Mouse (Mus musculus) stomach, embryonic 15.5 days (tissue): ENCODE results near the gene Llgl2. TPM values are rescaled to one million over a fixed set of nuclear protein-coding genes. Genes with fewer than 3 reads are reported as not detected.

Experiments used
- ATAC-seq: fragments of 200-750 bp; cut with Nextera tagmentation; 2 replicates; pipeline ENCODE4 v1.8.0; 2017; ENCODE audit warnings: low read depth, moderate number of reproducible peaks, moderate TSS enrichment; ENCODE audit not compliant: insufficient read depth, low FRiP score
- H3K27ac ChIP-seq: fragments of 300-500 bp; sonication (generic); 2 replicates; pipeline ENCODE4 v1.5.1; 2015; ENCODE audit warnings: mild to moderate bottlenecking, inconsistent platforms
- H3K27me3 ChIP-seq: fragments of 300-500 bp; sonication (generic); replicated peaks from 2 replicates; pipeline ENCODE4 v1.6.1; 2015; ENCODE audit warnings: inconsistent platforms
- H3K36me3 ChIP-seq: fragments of 300-500 bp; sonication (generic); 2 replicates; pipeline ENCODE4 v1.6.1; 2015; ENCODE audit warnings: inconsistent platforms
- H3K4me1 ChIP-seq: fragments of 300-500 bp; sonication (generic); 2 replicates; pipeline ENCODE4 v1.6.1; 2015; ENCODE audit warnings: inconsistent platforms
- H3K4me2 ChIP-seq: fragments of 300-500 bp; sonication (generic); 2 replicates; pipeline ENCODE4 v1.6.1; 2015; ENCODE audit warnings: mild to moderate bottlenecking, inconsistent platforms
- H3K4me3 ChIP-seq: fragments of 300-500 bp; sonication (generic); replicated peaks from 2 replicates; pipeline ENCODE4 v1.5.1; 2015; ENCODE audit warnings: inconsistent platforms
- H3K9ac ChIP-seq: fragments of 300-500 bp; sonication (generic); 2 replicates; pipeline ENCODE4 v1.6.1; 2015; ENCODE audit warnings: inconsistent platforms
- H3K9me3 ChIP-seq: fragments of 300-500 bp; sonication (generic); 2 replicates; pipeline ENCODE4 v1.6.1; 2016; ENCODE audit warnings: inconsistent platforms
- WGBS: fragments of 180-500 bp; shearing (Covaris S2); methylation state at CpG from one replicate; pipeline ENCODE4 v1.1.7; 2015; 5-methylcytosine and 5-hydroxymethylcytosine counted together
- polyA plus RNA-seq: library from polyadenylated mRNA; unstranded; fragments of >200 nt; fragmentation: Nextera tagmentation; extraction: Ambion mirVana; gene quantifications from 2 replicates; pipeline ENCODE4 v1.2.1, GENCODE M21; 2015

Gene Llgl2
- polyA plus RNA-seq, 1 experiment from 2014 or later: 61.5 TPM

DNA sequence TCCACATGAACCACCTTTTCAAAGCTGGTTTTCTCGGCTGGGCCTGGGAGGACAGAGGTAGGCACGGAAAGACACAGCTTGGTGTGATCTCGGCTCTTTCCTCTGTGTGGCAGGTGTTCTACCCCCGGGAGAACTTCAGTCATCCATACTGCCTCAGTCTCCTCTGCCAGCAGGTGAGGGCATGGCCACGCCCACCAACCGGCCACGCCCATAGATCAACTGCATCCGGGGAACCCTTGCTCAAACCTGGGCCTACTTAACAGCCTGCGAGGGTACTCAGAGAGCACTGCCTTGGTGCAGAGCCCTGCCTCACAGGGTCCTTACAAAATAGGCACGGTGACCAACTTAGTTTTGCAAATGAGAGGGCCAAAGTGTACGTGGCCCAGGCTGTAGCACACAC, 61.4 kb downstream of the Llgl2 start:
- Histone ChIP-seq H3K9me3 (no peaks in the 10 kb centered on the region), H3K36me3 (no peaks in the 10 kb centered on the region), H3K9ac (no peak overlapping the region), H3K4me1 (no peaks in the 10 kb centered on the region), H3K4me3 (no peak overlapping the region), H3K27ac (no peak overlapping the region), H3K27me3 (0 out of 2 replicates have a peak, but pooled peaks cover 3% of the 10 kb centered on the region), H3K4me2 (no peak overlapping the region)
- WGBS: 73% methylated on average over 11 of the region's 11 CpGs
- no peak for ATAC-seq

DNA sequence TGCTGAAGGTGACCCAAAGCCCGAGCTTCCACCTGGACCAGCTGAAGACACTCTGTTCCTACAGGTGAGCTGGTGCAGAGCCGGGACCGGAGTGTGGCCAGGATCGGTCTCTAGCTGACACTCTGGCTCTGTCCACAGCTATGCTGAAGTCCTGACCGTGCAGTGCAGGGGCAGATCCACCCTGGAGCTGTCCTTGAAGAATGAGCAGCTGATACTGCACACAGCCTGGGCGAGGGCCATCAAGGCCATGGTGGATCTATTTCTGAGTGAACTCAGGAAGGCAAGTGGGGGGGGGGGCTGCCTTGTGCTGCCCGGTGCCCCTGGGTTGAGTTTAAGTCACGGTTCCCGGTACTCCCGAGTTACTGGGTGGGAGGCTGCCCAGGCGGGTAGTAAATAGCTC, 62.6 kb downstream of the Llgl2 start:
- H3K9ac ChIP-seq: no peak overlapping the region
- H3K4me1 ChIP-seq: no peaks in the 10 kb centered on the region
- no peak overlapping the region for H3K4me2 ChIP-seq
- ATAC-seq: no peak
- 0 out of 2 replicates have a peak, but pooled peaks cover 3% of the 10 kb centered on the region for H3K27me3 ChIP-seq
- WGBS: 83% methylated on average over 11 of the region's 11 CpGs
- H3K27ac ChIP-seq: no peak overlapping the region
- H3K36me3 ChIP-seq: no peaks in the 10 kb centered on the region
- no peaks in the 10 kb centered on the region for H3K9me3 ChIP-seq
- H3K4me3 ChIP-seq: no peak overlapping the region

DNA sequence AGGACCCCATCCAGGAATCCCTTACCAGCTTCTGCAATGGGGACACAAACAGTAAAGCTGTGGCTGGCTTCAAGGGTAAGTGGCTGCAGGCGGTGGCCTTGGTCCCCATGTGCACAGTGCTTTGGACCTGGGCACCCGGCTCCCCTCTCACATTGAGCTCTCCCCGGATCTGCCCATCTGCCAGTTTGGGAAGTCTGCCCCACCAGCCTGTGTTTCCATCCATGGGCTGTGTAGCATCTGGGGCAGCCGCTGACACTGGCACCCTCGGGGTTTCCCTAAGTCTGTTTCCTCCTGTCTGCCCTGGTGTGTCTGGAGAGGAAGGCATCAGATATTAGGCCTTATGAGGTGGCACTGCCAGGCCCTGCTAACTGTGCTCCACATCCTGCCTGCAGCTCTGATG, 64.2 kb downstream of the Llgl2 start:
- H3K9me3 ChIP-seq: no peaks in the 10 kb centered on the region
- H3K27ac ChIP-seq: no peak overlapping the region
- 83% methylated on average over 5 of the region's 5 CpGs for WGBS
- no peaks in the 10 kb centered on the region for H3K4me1 ChIP-seq
- no peak overlapping the region for H3K4me2 ChIP-seq
- no peak overlapping the region for H3K4me3 ChIP-seq
- H3K9ac ChIP-seq: no peak overlapping the region
- 0 out of 2 replicates have a peak, but pooled peaks cover under 1% of the 10 kb centered on the region for H3K27me3 ChIP-seq
- peaks cover 2% of the 10 kb centered on the region; the same call in 1 of the 2 replicates for H3K36me3 ChIP-seq
- no peak for ATAC-seq

DNA sequence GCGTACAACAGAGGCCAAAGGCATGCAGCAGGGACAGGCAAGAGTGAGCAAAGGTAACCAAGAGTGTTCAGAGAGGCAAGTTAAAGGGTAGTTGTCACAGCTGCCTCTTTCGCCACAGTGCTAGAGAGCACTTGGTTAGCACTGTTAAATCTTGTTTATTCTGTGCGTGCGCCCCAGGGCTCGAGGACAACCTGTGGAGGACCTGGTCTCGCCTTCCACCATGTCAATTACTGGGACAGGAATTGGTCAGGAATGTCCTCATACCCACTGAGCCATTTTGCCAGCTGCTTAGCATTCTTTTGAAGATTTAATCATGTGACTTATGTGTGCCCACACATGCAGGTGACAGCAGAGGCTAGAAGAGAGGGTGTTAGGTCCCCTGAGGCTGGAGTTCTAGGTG, 65.3 kb downstream of the Llgl2 start:
- Histone ChIP-seq H3K4me1 (no peaks in the 10 kb centered on the region), H3K9me3 (no peaks in the 10 kb centered on the region), H3K27ac (no peak overlapping the region), H3K4me3 (no peak overlapping the region), H3K36me3 (peaks cover 4% of the 10 kb centered on the region), H3K9ac (no peak overlapping the region), H3K27me3 (no peaks in the 10 kb centered on the region), H3K4me2 (no peak overlapping the region)
- 76% methylated on average over 6 of the region's 6 CpGs for WGBS
- ATAC-seq: no peak

DNA sequence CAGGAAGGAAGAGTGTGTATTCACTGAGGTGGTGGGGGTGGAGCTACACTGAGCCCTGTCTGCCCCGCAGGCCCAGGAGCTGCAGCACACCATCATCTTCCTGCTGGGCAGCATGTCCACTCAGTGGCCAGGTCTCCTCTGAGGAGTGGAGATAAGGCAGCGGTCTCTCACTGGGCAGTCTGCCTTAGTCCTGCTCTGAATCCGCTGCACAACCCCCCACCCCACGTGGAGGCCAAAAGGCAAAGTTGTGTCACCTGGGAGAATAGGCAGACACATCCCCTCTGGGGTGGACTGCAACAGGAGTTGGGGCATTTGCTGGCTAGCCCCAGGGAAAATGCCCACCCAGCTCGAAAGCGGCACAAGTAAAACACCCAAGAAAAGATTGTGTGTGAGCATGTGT, 68.4 kb downstream of the Llgl2 start:
- no peak for ATAC-seq

DNA sequence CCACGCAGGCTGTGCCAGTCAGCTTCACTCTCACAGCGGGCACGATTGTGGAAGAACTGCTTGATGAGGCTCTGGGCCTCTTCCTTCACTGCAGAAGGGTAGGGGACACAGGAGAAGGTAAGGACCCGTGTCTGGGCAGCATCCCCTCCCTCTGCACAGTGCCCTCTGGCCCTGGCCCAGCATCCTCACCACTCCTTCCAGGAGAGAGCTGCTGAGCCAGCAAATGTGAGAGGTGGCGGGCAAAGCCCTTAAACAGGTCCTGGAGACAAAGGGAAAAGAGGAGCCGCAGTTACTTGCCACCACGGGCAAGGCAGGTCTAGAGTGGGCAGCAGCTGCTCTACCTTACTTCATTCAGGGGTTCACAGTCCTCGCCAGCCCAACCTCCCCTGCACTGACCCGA, 69.2 kb downstream of the Llgl2 start:
- Histone ChIP-seq H3K4me1 (no peaks in the 10 kb centered on the region), H3K4me3 (no peak overlapping the region), H3K36me3 (peaks cover 4% of the 10 kb centered on the region), H3K9me3 (no peaks in the 10 kb centered on the region), H3K4me2 (no peak overlapping the region), H3K27me3 (no peaks in the 10 kb centered on the region), H3K9ac (no peak overlapping the region), H3K27ac (no peak overlapping the region)
- 91% methylated on average over 9 of the region's 9 CpGs for WGBS
- no peak for ATAC-seq

More for the DNA sequence above, 68.4 kb downstream of the Llgl2 start:
- no peaks in the 10 kb centered on the region for H3K9me3 ChIP-seq
- 61% methylated on average over 6 of the region's 6 CpGs for WGBS
- no peaks in the 10 kb centered on the region for H3K27me3 ChIP-seq
- no peak overlapping the region for H3K4me2 ChIP-seq
- no peak overlapping the region for H3K27ac ChIP-seq
- peaks cover 4% of the 10 kb centered on the region for H3K36me3 ChIP-seq
- H3K9ac ChIP-seq: no peak overlapping the region
- no peaks in the 10 kb centered on the region for H3K4me1 ChIP-seq
- no peak overlapping the region for H3K4me3 ChIP-seq

DNA sequence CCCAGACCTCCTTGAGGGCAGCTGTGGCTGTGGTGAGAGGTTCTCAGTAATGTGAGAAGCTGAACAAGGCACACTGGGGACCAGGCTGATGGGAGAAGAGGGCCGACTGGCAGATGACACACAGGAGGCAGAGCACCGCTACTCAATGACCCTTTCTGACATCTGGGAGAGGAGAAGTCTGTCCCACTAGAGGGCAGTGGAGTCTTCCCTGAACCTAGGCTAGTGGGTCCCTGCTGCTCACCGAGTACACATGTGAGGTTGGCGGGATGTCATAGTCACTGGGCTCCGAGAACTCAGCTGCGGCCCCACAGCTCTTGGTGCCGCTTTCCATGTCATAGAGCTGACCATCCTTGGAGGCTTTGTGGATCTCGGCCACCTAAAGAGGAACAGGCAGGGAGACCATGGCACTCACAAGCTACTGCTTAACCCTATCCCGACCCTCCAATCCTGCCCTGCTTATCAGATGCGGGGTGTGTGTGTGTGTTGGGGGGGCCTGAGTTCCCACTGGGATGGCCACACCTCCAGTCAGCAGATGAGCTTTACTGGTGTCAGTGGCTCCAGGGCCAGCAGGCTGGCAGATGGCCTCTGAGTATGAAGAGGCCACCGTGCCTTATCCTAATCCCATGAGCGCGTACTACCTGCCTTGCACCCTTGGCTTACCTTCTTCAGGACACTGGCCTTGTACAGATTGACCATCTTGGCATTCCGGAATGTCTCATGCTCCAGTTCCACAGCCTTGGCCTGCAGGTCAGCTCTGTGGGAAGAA, 71.1 kb downstream of the Llgl2 start:
- H3K9ac ChIP-seq: no peak overlapping the region
- no peak for ATAC-seq
- no peaks in the 10 kb centered on the region for H3K9me3 ChIP-seq
- H3K27ac ChIP-seq: no peak overlapping the region
- no peak overlapping the region for H3K4me2 ChIP-seq
- peaks cover 10% of the 10 kb centered on the region for H3K4me1 ChIP-seq
- peaks cover 4% of the 10 kb centered on the region for H3K36me3 ChIP-seq
- 68% methylated on average over 14 of the region's 14 CpGs for WGBS
- H3K27me3 ChIP-seq: no peaks in the 10 kb centered on the region
- H3K4me3 ChIP-seq: no peak overlapping the region

DNA sequence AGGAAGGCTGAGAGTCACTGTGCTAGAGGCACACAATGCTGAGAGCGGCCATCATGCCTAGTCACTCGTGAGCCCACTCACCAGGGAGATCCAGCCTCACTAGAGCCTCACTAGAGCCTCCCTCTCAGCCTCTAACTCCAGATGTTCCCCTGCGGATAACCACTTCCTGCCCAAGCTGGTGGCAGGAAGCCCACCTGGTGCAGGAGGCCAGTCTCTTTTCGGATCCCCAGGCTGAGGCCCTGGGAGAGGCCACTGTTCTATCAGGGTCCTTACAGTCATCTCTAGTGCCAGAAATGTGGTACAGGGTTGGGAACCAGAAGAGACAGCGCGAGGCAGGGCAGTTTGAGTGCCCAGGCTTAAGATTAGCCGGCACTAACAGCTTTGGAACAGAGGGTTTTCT, 74.6 kb downstream of the Llgl2 start:
- Histone ChIP-seq H3K4me2 (no peak overlapping the region), H3K9ac (no peak overlapping the region), H3K27me3 (no peaks in the 10 kb centered on the region), H3K9me3 (no peaks in the 10 kb centered on the region), H3K4me1 (peaks cover 27% of the 10 kb centered on the region), H3K4me3 (no peak overlapping the region), H3K27ac (no peak overlapping the region), H3K36me3 (no peaks in the 10 kb centered on the region; the same call in 1 of the 2 replicates)
- no peak for ATAC-seq
- 79% methylated on average over 7 of the region's 7 CpGs for WGBS

DNA sequence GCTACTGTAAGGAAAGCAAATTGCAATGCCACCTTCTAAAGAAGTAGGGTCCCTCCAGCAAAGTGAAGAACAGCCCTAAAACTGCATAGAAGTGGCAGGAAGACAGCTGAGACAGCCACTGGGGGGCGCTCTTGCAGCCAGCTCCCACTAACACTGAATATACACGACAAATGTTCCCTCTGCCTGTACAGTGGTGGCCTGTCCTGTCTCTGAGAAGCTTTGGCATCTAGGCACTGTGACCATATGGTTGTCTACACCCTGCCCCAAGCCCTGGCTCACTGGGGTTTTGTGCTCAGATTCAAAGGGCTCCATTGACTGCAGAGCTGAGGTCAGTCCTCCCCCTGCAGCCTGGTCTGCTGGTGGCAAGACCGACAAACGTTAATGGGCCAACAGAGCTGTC, 75.0 kb downstream of the Llgl2 start:
- no peaks in the 10 kb centered on the region for H3K27me3 ChIP-seq
- no peaks in the 10 kb centered on the region; the same call in 1 of the 2 replicates for H3K36me3 ChIP-seq
- no peaks in the 10 kb centered on the region for H3K9me3 ChIP-seq
- H3K27ac ChIP-seq: no peak overlapping the region
- 24% methylated on average over 4 of the region's 4 CpGs for WGBS
- no peak overlapping the region for H3K4me2 ChIP-seq
- no peak overlapping the region for H3K9ac ChIP-seq
- ATAC-seq: no peak
- H3K4me3 ChIP-seq: no peak overlapping the region
- peaks cover 31% of the 10 kb centered on the region for H3K4me1 ChIP-seq

DNA sequence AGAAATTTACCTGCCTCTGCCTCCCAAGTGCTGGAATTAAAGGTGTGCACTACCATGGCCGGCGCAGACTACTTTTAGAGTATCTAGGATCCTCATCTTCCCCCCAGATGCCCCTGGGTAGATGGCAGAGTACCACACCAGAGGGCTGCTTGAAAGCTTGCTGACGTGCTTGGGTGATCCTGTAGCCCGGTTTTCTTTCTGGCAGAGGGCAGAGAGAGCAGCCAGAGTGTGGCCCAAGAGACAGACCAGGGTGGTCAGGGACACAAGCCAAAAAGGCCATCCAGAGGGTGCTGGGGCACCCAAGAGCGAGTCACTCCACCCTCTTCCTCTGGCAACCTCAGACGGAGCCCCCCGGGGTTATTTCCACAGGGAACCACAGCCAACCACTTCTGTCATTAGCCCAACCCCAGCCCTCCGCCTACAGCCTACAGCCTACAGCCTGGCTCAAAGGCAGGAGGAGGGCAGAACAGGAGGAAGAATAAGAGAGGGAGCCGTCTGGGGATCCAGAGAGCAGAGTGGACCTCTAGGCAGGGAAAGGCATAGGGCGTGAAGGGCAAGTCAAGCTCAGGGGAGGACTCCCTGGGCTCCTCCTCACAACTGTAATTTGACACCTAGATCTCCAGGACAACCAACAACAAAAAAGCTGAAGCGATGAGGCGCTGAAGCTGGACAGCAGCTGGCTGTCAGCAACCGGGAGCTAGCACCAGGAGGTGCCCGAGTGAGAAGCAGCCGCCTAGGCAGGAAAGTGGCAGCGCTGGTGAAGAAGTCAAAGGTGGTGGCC, 75.8 kb downstream of the Llgl2 start, which contains the start of gene Smim5:
TSS of gene Smim5 (plus strand) at position 481 of the 781 bp plus-strand sequence.
- no peak within 1 kb of the TSS for H3K9ac ChIP-seq
- no peaks in the 10 kb centered on the region for H3K36me3 ChIP-seq
- WGBS: 29% methylated on average over 16 of the region's 16 CpGs
- ATAC-seq: peak; percentile 52
- no peaks in the 10 kb centered on the region for H3K9me3 ChIP-seq
- H3K4me2 ChIP-seq: no peak within 1 kb of the TSS
- peak within 1 kb of the TSS; percentile 40; the same call in 1 of the 2 replicates for H3K27ac ChIP-seq
- no peaks in the 10 kb centered on the region for H3K27me3 ChIP-seq
- peaks cover 39% of the 10 kb centered on the region for H3K4me1 ChIP-seq
- H3K4me3 ChIP-seq: no peak within 1 kb of the TSS

DNA sequence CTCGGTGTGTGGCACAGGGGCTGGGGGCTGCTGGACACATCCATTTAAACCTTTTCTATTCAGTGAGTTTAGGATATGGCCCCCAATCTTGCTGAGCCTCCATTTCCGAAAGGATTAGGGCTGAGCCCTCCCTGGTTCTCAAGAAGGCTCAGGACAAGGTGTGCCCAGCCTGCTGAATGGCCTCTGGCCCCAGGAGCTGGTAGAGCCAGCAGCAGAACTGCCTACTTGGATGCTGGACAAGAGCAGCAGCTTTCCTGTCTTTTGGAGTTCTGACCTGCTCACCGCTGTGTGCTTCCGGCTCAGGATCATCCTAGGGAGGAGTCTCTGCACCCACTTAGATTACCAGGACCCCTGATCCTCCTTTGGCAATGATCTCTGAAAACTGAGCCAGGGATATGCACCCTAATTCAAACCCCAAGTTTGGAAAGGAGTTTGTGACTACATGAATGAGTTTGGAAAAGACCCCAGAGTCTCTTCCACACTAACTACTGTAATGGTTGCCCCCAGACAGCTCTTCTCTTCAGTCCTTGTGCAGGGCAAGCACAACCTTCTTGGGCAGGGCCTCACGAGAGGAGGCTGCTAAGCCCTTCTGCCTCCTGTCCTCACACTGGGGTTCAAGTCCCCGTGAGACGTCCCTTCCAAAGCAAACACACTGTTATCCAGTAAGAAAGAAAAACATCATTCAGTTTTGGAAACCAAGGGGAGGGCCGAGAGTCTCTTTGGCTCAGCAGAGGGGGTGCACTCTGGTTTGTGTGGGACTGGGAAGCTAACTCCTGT, 76.9 kb downstream of the Llgl2 start:
- 72% methylated on average over 8 of the region's 8 CpGs for WGBS
- Histone ChIP-seq H3K4me3 (no peak overlapping the region), H3K9me3 (no peaks in the 10 kb centered on the region), H3K4me2 (no peak overlapping the region), H3K27me3 (no peaks in the 10 kb centered on the region), H3K4me1 (peaks cover 47% of the 10 kb centered on the region), H3K27ac (no peak overlapping the region), H3K36me3 (no peaks in the 10 kb centered on the region), H3K9ac (no peak overlapping the region)
- no peak for ATAC-seq
